Mouse (Mus musculus): Measurements from ENCODE around the gene Drc1.

The Drc1 gene

DNA sequence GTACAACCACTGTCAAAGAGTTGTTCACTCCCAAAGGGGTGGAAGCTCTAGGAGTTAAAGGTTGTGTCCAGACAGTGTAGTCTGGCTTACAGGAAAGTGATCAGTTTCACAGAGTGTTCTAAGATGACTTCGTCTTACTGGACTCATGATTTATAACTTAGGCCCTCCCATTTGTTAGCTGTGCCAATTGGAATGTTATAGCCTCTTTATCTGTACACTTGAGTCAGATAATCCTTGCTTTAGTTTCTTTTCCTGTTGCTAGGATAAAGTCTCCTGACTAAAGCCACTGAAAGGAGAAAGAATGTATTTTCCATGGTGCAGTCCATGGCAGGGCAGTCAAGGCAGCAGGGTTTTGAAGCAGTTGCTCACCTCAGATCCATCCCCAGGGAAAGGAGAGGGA is 38.8 kb upstream of the Drc1 start:
- Histone ChIP-seq H3K4me3 (replicated peaks; ENCODE audit: low read length) (no peak overlapping the region), H3K4me1 (replicated peaks; ENCODE audit: low read depth, low read length) (no peaks in the 10 kb centered on the region), H3K36me3 (ENCODE audit: insufficient read depth, low read length) (no peaks in the 10 kb centered on the region), H3K27me3 (ENCODE audit: insufficient read depth, low read length) (no peaks in the 10 kb centered on the region), H3K9me3 (ENCODE audit: low read length) (no peaks in the 10 kb centered on the region)
- no peak for TF ChIP-seq POU5F1 (IDR thresholded peaks at IDR 0.05; ENCODE audit: borderline replicate concordance, low read length)
- no peak for TF ChIP-seq NANOG (IDR thresholded peaks at IDR 0.05; ENCODE audit: borderline replicate concordance, low read length)
- TF ChIP-seq CTCF (conservative IDR thresholded peaks at IDR 0.05; ENCODE audit: low read length): no peak

DNA sequence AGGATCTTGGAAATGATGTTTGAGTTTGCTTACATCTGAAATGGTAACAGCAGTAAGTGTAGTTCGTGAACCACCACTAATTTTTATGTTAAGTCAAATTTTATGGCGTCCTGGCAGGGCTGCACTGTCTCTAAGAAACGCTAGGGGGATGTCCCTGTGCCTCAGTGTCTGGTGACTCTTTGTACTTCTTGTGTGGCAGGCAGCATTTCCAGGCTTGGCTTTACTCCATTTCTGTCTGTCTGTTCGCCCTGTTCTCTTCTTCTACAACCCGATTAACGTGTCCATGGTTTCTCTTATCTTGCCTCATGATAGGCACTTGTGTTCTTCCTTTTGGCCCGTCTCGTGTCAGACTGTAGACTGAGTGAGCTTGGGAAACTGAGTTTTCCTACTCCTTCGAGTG is 37.4 kb upstream of the Drc1 start:
- H3K9me3 ChIP-seq (ENCODE audit: low read length): no peaks in the 10 kb centered on the region
- H3K27me3 ChIP-seq (ENCODE audit: insufficient read depth, low read length): no peaks in the 10 kb centered on the region
- no peaks in the 10 kb centered on the region for H3K36me3 ChIP-seq (ENCODE audit: insufficient read depth, low read length)
- no peaks in the 10 kb centered on the region for H3K4me1 ChIP-seq (replicated peaks; ENCODE audit: low read depth, low read length)
- no peak overlapping the region for H3K4me3 ChIP-seq (replicated peaks; ENCODE audit: low read length)
- TF ChIP-seq CTCF (conservative IDR thresholded peaks at IDR 0.05; ENCODE audit: low read length) (peak; percentile 77), POU5F1 (IDR thresholded peaks at IDR 0.05; ENCODE audit: borderline replicate concordance, low read length) (no peak)

DNA sequence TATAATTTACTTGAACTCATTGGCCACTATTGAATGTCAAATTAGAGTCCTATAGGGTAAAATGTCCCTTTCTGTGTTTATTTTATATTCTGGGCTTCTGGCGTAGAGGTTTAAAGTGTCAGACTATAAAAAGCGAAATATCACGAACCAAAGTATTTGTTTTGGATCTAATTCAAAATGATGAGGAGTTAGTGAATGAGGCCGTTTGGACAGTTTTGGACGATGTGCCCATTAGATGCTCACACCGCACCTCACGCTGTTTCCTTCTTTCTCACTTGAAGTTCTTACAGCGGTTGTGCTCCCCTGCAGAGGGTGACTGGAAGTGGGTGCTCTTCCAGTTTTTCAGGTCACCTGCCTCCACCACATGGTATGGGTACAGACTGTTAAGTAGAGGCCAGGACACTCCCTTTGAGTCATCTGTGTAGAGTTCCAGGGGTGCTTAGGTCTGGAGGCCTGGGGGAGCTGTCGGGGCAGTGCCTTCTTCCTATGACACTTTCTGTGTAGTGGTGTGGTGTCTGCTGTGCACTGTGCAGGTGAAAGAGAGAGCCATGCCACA is 35.2 kb upstream of the Drc1 start:
- H3K27me3 ChIP-seq (ENCODE audit: insufficient read depth, low read length): no peaks in the 10 kb centered on the region
- no peak for TF ChIP-seq NANOG (IDR thresholded peaks at IDR 0.05; ENCODE audit: borderline replicate concordance, low read length)
- no peak for TF ChIP-seq POU5F1 (IDR thresholded peaks at IDR 0.05; ENCODE audit: borderline replicate concordance, low read length)
- no peak for TF ChIP-seq CTCF (conservative IDR thresholded peaks at IDR 0.05; ENCODE audit: low read length)
- H3K36me3 ChIP-seq (ENCODE audit: insufficient read depth, low read length): no peaks in the 10 kb centered on the region
- no peaks in the 10 kb centered on the region for H3K4me1 ChIP-seq (replicated peaks; ENCODE audit: low read depth, low read length)
- H3K4me3 ChIP-seq (replicated peaks; ENCODE audit: low read length): no peak overlapping the region
- no peaks in the 10 kb centered on the region for H3K9me3 ChIP-seq (ENCODE audit: low read length)

DNA sequence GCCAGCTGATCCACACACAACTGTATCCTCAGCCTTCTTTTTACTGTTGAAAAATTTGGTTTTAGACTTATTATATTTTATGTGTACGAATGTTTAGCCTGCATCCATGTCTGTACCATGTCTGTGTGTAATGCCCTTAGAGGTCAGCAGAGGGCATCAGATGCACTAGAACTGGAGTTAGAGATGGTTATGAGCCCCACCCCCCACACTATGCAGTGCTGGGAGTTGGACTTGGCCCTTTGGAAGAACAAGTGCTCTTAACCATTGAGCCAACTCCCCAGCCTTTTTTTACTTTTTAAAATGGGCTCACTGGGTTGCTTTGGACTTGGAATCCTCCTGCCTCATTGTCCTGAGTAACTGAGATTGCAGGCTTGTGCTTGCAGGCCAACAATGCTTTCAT is 33.5 kb upstream of the Drc1 start:
- Histone ChIP-seq H3K9me3 (ENCODE audit: low read length) (no peaks in the 10 kb centered on the region), H3K27me3 (ENCODE audit: insufficient read depth, low read length) (no peaks in the 10 kb centered on the region), H3K4me3 (replicated peaks; ENCODE audit: low read length) (no peak overlapping the region), H3K36me3 (ENCODE audit: insufficient read depth, low read length) (peaks cover 3% of the 10 kb centered on the region; the same call in 1 of the 2 replicates), H3K4me1 (replicated peaks; ENCODE audit: low read depth, low read length) (no peaks in the 10 kb centered on the region)
- peak; percentile 62 for TF ChIP-seq CTCF (conservative IDR thresholded peaks at IDR 0.05; ENCODE audit: low read length)
- no peak for TF ChIP-seq POU5F1 (IDR thresholded peaks at IDR 0.05; ENCODE audit: borderline replicate concordance, low read length)
- TF ChIP-seq NANOG (IDR thresholded peaks at IDR 0.05; ENCODE audit: borderline replicate concordance, low read length): no peak

DNA sequence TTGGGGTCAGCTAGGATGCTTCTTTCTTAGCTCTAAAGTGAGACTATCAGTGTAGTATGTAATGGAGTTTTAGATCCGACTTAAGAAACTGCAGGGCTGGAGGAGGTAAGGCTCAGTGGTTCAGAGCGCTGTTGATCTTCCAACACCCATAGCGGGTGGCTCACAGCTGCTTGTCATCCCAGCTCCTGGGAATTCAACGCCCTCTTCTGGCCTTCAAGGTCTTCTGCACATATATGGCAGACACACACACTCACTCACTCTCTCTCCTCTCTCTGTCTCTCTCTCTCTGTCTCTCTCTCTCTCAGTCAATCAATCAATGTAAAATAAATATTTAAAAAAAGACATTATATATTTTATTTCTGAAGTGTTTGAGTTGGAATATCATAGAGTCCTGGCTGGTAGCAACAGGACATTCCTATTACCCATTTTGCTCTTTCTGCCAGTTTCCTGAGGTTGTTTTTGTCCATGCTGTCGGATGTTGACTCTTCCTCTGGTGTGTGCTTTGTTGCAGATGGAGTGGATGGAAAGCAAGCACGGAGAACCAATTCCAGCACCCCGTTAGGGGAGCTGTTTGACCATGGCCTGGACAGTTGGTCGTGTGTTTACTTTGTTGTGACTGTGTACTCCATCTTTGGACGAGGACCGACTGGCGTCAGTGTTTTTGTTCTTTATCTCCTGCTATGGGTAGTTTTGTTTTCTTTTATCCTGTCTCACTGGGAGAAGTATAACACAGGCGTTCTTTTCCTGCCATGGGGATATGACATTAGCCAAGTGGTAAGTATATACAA is 25.4 kb upstream of the Drc1 start:
- Histone ChIP-seq H3K4me3 (replicated peaks; ENCODE audit: low read length) (no peak overlapping the region), H3K36me3 (ENCODE audit: insufficient read depth, low read length) (peaks cover 15% of the 10 kb centered on the region; the same call in 1 of the 2 replicates), H3K27me3 (ENCODE audit: insufficient read depth, low read length) (no peaks in the 10 kb centered on the region), H3K4me1 (replicated peaks; ENCODE audit: low read depth, low read length) (no peaks in the 10 kb centered on the region), H3K9me3 (ENCODE audit: low read length) (no peaks in the 10 kb centered on the region)
- TF ChIP-seq POU5F1 (IDR thresholded peaks at IDR 0.05; ENCODE audit: borderline replicate concordance, low read length) (no peak), NANOG (IDR thresholded peaks at IDR 0.05; ENCODE audit: borderline replicate concordance, low read length) (no peak), CTCF (conservative IDR thresholded peaks at IDR 0.05; ENCODE audit: low read length) (no peak)

DNA sequence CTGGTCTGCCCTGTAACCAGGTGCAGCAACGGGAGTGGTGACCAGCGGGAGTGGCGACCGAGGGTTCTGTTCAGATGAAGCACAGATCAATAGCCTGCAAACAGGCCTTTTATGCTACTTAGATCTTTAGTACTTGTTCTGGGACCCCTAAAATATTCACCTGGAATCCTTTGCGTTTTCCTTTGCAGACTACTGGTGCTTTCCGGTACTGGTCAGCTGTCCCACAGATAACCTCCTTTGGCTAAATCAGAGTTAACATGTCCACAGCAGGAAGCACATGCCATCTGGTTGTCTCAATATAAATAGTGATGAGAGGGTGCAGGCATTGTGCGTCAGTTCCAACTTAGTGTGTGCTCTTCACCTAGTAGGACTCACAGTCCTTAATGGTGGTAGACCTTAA is 22.4 kb upstream of the Drc1 start:
- Histone ChIP-seq H3K36me3 (ENCODE audit: insufficient read depth, low read length) (peaks cover 12% of the 10 kb centered on the region; the same call in 1 of the 2 replicates), H3K4me3 (replicated peaks; ENCODE audit: low read length) (no peak overlapping the region), H3K4me1 (replicated peaks; ENCODE audit: low read depth, low read length) (no peaks in the 10 kb centered on the region), H3K27me3 (ENCODE audit: insufficient read depth, low read length) (no peaks in the 10 kb centered on the region), H3K9me3 (ENCODE audit: low read length) (no peaks in the 10 kb centered on the region)
- no peak for TF ChIP-seq CTCF (conservative IDR thresholded peaks at IDR 0.05; ENCODE audit: low read length)

DNA sequence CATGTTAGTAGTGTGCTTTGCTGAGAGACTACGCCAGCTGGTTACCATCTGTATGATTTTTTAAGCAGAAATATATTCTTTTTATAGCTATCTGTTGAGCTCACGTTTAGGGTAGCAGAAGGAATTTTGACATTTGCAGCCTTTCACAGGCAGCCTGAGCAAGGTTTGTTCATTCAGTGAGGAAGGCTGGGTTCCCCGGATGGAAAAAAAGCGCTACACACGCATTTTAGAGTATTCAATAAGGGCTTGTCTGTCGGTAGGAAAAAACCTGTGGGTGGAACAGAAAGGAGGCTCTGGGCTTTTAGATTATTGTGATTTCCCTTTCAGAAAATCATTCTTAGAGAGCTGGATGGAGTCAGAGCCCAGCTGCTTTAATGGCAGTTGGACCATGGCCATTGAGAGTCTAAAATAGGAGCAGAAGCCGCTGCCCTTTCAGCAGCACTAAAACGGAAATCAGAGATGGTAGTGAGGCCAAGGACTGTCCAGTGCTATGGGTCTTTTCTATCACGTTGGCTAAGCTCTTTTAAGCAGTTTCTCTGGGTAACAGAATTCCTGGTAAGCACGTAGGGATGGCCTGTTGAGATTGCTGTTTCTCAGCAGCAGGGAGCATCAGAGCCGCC is 10.5 kb upstream of the Drc1 start:
- Histone ChIP-seq H3K9me3 (ENCODE audit: low read length) (no peaks in the 10 kb centered on the region), H3K4me3 (replicated peaks; ENCODE audit: low read length) (no peak overlapping the region), H3K27me3 (ENCODE audit: insufficient read depth, low read length) (no peaks in the 10 kb centered on the region), H3K36me3 (ENCODE audit: insufficient read depth, low read length) (peaks cover 16% of the 10 kb centered on the region; the same call in 1 of the 2 replicates), H3K4me1 (replicated peaks; ENCODE audit: low read depth, low read length) (peaks cover 5% of the 10 kb centered on the region; the same call in 1 of the 2 replicates)
- TF ChIP-seq CTCF (conservative IDR thresholded peaks at IDR 0.05; ENCODE audit: low read length): no peak
- TF ChIP-seq NANOG (IDR thresholded peaks at IDR 0.05; ENCODE audit: borderline replicate concordance, low read length): no peak
- TF ChIP-seq POU5F1 (IDR thresholded peaks at IDR 0.05; ENCODE audit: borderline replicate concordance, low read length): no peak

DNA sequence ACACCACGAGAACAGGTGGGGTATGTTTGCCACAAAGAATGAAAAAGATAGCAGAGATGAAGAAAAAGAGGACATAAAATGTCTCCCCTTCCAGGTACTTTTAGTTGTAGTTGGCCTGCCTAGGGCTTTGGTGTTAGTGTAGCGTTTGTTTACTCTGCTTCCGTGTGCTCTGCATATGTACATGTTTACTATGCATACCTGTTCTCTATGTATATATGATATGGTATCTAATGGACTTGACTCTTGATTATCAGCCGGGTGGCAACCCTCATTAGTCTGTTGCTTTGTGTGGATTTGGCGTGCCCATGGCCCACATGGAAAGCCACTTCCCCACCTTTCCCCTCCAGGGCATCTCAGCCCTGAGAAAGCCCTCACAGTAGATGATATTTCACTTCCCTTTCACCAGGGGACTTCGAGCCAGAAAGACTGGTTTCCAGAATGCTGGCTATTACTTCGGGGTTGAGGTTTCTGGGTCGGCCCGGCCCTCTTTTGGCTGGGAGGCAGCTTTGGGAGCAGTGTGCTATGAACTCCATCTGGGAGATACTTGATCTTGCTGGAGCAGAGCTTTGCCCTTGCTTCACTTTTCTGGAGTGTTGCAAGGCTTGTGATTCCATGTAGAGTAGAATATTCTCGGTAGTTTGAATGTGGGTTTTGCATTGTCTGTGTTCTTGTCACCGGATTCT is 9.4 kb upstream of the Drc1 start:
- TF ChIP-seq CTCF (conservative IDR thresholded peaks at IDR 0.05; ENCODE audit: low read length) (no peak), NANOG (IDR thresholded peaks at IDR 0.05; ENCODE audit: borderline replicate concordance, low read length) (no peak), POU5F1 (IDR thresholded peaks at IDR 0.05; ENCODE audit: borderline replicate concordance, low read length) (no peak)
- no peak overlapping the region for H3K4me3 ChIP-seq (replicated peaks; ENCODE audit: low read length)
- H3K9me3 ChIP-seq (ENCODE audit: low read length): no peaks in the 10 kb centered on the region
- peaks cover 5% of the 10 kb centered on the region; the same call in 1 of the 2 replicates for H3K4me1 ChIP-seq (replicated peaks; ENCODE audit: low read depth, low read length)
- peaks cover 8% of the 10 kb centered on the region; the same call in 1 of the 2 replicates for H3K36me3 ChIP-seq (ENCODE audit: insufficient read depth, low read length)
- no peaks in the 10 kb centered on the region for H3K27me3 ChIP-seq (ENCODE audit: insufficient read depth, low read length)
